Mouse (Mus musculus): ENCODE results near the gene Mpi. TPM values are rescaled to one million over a fixed set of nuclear protein-coding genes. Genes with fewer than 3 reads are reported as not detected.

Gene Mpi
- polyA plus RNA-seq, 1 experiment from 2014 or later = 8.2 TPM

GRCm38 (mm10) chr9:57549186-57549585 is 3.4 kb downstream of the Mpi start:
- Histone ChIP-seq H3K4me1 (ENCODE audit: insufficient read depth) (peaks cover 12% of the 10 kb centered on the region), H3K4me2 (ENCODE audit: low read depth, low read length) (no peak overlapping the region), H3K27me3 (ENCODE audit: insufficient read depth, low read length) (no peaks in the 10 kb centered on the region), H3K9ac (replicated peaks) (no peak overlapping the region), H3K36me3 (replicated peaks; ENCODE audit: insufficient read depth, low read length) (peaks cover 21% of the 10 kb centered on the region), H3K27ac (ENCODE audit: low read depth) (no peak overlapping the region), H3K4me3 (ENCODE audit: low read depth, low read length) (no peak overlapping the region), H3K9me3 (ENCODE audit: low read length) (no peaks in the 10 kb centered on the region)
- DNase-seq (no peak), ATAC-seq (no peak)
- 86% methylated on average over 4 of the region's 4 CpGs for WGBS (ENCODE audit: insufficient replicate concordance)
- TF ChIP-seq CTCF (IDR thresholded peaks at IDR 0.05; ENCODE audit: low read depth) = no peak
- no peak for TF ChIP-seq EP300 (IDR thresholded peaks at IDR 0.05; ENCODE audit: low read depth)

GRCm38 (mm10) chr9:57547869-57548268 is 4.7 kb downstream of the Mpi start:
- H3K9me3 ChIP-seq (ENCODE audit: low read length) = no peaks in the 10 kb centered on the region
- H3K4me3 ChIP-seq (ENCODE audit: low read depth, low read length) = no peak overlapping the region
- no peak for DNase-seq
- no peak overlapping the region for H3K27ac ChIP-seq (ENCODE audit: low read depth)
- peaks cover 28% of the 10 kb centered on the region for H3K36me3 ChIP-seq (replicated peaks; ENCODE audit: insufficient read depth, low read length)
- H3K4me2 ChIP-seq (ENCODE audit: low read depth, low read length) = no peak overlapping the region
- no peak overlapping the region for H3K9ac ChIP-seq (replicated peaks)
- no peaks in the 10 kb centered on the region for H3K27me3 ChIP-seq (ENCODE audit: insufficient read depth, low read length)
- no peak for ATAC-seq
- TF ChIP-seq CTCF (IDR thresholded peaks at IDR 0.05; ENCODE audit: low read depth) (no peak), EP300 (IDR thresholded peaks at IDR 0.05; ENCODE audit: low read depth) (no peak)
- WGBS (ENCODE audit: insufficient replicate concordance) = 80% methylated on average over 11 of the region's 11 CpGs
- peaks cover 12% of the 10 kb centered on the region for H3K4me1 ChIP-seq (ENCODE audit: insufficient read depth)

DNA sequence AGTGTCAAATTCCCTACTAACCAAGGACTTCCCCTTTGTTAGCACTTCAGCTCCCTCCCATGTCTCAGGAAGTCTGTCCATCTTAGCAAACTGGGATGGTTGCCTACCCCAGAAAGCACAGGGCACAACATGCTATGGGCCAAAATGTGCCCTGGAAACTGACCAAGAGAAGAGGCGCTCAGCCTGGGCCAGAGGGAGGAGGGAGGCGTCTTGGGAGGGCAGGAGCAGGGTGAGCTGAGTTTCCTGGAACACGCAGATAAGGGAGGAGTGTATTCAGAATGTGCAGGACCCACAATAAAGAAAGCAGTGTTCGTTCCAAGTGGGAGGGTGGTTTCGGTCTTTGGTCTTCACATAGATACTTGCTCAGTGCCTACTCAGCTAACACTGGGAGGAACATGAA is 5.3 kb downstream of the Mpi start:
- Histone ChIP-seq H3K36me3 (replicated peaks; ENCODE audit: insufficient read depth, low read length) (peaks cover 34% of the 10 kb centered on the region), H3K27ac (ENCODE audit: low read depth) (no peak overlapping the region), H3K27me3 (ENCODE audit: insufficient read depth, low read length) (no peaks in the 10 kb centered on the region), H3K9ac (replicated peaks) (no peak overlapping the region; the same call in 1 of the 2 replicates), H3K4me1 (ENCODE audit: insufficient read depth) (peaks cover 12% of the 10 kb centered on the region), H3K4me2 (ENCODE audit: low read depth, low read length) (no peak overlapping the region), H3K4me3 (ENCODE audit: low read depth, low read length) (no peak overlapping the region), H3K9me3 (ENCODE audit: low read length) (no peaks in the 10 kb centered on the region)
- ATAC-seq = peak; percentile 25; the same call in 1 of the 2 replicates
- WGBS (ENCODE audit: insufficient replicate concordance) = 53% methylated on average over 5 of the region's 5 CpGs
- no peak for DNase-seq
- TF ChIP-seq CTCF (IDR thresholded peaks at IDR 0.05; ENCODE audit: low read depth) (no peak), EP300 (IDR thresholded peaks at IDR 0.05; ENCODE audit: low read depth) (no peak)

- ATAC-seq = no peak
- Histone ChIP-seq H3K27ac (ENCODE audit: low read depth) (no peak overlapping the region), H3K4me2 (ENCODE audit: low read depth, low read length) (no peak overlapping the region), H3K27me3 (ENCODE audit: insufficient read depth, low read length) (no peaks in the 10 kb centered on the region), H3K4me3 (ENCODE audit: low read depth, low read length) (no peak overlapping the region), H3K9me3 (ENCODE audit: low read length) (no peaks in the 10 kb centered on the region), H3K4me1 (ENCODE audit: insufficient read depth) (peaks cover 8% of the 10 kb centered on the region), H3K36me3 (replicated peaks; ENCODE audit: insufficient read depth, low read length) (peaks cover 54% of the 10 kb centered on the region), H3K9ac (replicated peaks) (no peak overlapping the region)
- DNase-seq = no peak
- 77% methylated on average over 3 of the region's 3 CpGs for WGBS (ENCODE audit: insufficient replicate concordance)
- TF ChIP-seq EP300 (IDR thresholded peaks at IDR 0.05; ENCODE audit: low read depth) (no peak), CTCF (IDR thresholded peaks at IDR 0.05; ENCODE audit: low read depth) (no peak)
Observed at GRCm38 (mm10) chr9:57543951-57544350, 8.6 kb downstream of the Mpi start.

DNA sequence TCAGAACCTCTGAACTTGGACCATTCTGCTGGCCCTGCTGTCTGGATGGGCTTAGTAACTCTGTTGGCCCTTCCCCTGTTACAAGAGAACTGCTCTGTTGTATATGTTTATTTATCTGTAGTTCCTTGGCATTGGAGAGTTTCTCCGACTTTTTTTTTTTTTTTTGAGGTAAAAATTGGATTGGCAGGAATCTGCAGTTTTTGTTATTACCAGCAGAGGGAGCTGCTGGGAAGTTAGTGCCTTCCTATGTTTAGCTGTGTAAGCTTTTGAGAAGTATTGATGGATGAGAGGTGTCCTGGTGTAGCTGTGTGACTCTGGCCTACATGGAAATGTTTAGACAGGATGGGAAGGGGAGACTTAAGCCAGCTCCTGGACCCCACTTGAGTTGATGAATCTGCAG is 11.3 kb downstream of the Mpi start:
- Histone ChIP-seq H3K9me3 (ENCODE audit: low read length) (no peaks in the 10 kb centered on the region), H3K27ac (ENCODE audit: low read depth) (no peak overlapping the region), H3K4me2 (ENCODE audit: low read depth, low read length) (no peak overlapping the region), H3K36me3 (replicated peaks; ENCODE audit: insufficient read depth, low read length) (peaks cover 49% of the 10 kb centered on the region), H3K9ac (replicated peaks) (no peak overlapping the region), H3K27me3 (ENCODE audit: insufficient read depth, low read length) (no peaks in the 10 kb centered on the region), H3K4me3 (ENCODE audit: low read depth, low read length) (no peak overlapping the region), H3K4me1 (ENCODE audit: insufficient read depth) (peaks cover 12% of the 10 kb centered on the region)
- 4% methylated on average over 1 of the region's 1 CpGs for WGBS (ENCODE audit: insufficient replicate concordance)
- TF ChIP-seq CTCF (IDR thresholded peaks at IDR 0.05; ENCODE audit: low read depth) (peak; percentile 83), EP300 (IDR thresholded peaks at IDR 0.05; ENCODE audit: low read depth) (no peak)
- peak; percentile 57 for DNase-seq
- ATAC-seq = no peak

GRCm38 (mm10) chr9:57539550-57539949 is 13.0 kb downstream of the Mpi start:
- 87% methylated on average over 2 of the region's 2 CpGs for WGBS (ENCODE audit: insufficient replicate concordance)
- ATAC-seq (no peak), DNase-seq (no peak)
- Histone ChIP-seq H3K9me3 (ENCODE audit: low read length) (no peaks in the 10 kb centered on the region), H3K4me3 (ENCODE audit: low read depth, low read length) (no peak overlapping the region), H3K4me1 (ENCODE audit: insufficient read depth) (peaks cover 12% of the 10 kb centered on the region), H3K9ac (replicated peaks) (no peak overlapping the region), H3K36me3 (replicated peaks; ENCODE audit: insufficient read depth, low read length) (peaks cover 39% of the 10 kb centered on the region), H3K27ac (ENCODE audit: low read depth) (no peak overlapping the region), H3K4me2 (ENCODE audit: low read depth, low read length) (no peak overlapping the region), H3K27me3 (ENCODE audit: insufficient read depth, low read length) (no peaks in the 10 kb centered on the region)
- TF ChIP-seq CTCF (IDR thresholded peaks at IDR 0.05; ENCODE audit: low read depth) = no peak
- no peak for TF ChIP-seq EP300 (IDR thresholded peaks at IDR 0.05; ENCODE audit: low read depth)

- peaks cover 45% of the 10 kb centered on the region for H3K36me3 ChIP-seq (replicated peaks; ENCODE audit: insufficient read depth, low read length)
- ATAC-seq = peak; percentile 47
- H3K27me3 ChIP-seq (ENCODE audit: insufficient read depth, low read length) = no peaks in the 10 kb centered on the region
- WGBS (ENCODE audit: insufficient replicate concordance) = under 1% methylated on average over 24 of the region's 24 CpGs
- TF ChIP-seq CTCF (IDR thresholded peaks at IDR 0.05; ENCODE audit: low read depth) = no peak
- no peak for TF ChIP-seq EP300 (IDR thresholded peaks at IDR 0.05; ENCODE audit: low read depth)
- peak overlapping the region; percentile 84 for H3K4me3 ChIP-seq (ENCODE audit: low read depth, low read length)
- H3K27ac ChIP-seq (ENCODE audit: low read depth) = peak overlapping the region; percentile 84
- DNase-seq = no peak
- peak overlapping the region; percentile 82 for H3K4me2 ChIP-seq (ENCODE audit: low read depth, low read length)
- H3K9ac ChIP-seq (replicated peaks) = peak overlapping the region; percentile 79
- H3K9me3 ChIP-seq (ENCODE audit: low read length) = no peaks in the 10 kb centered on the region
- peaks cover 12% of the 10 kb centered on the region for H3K4me1 ChIP-seq (ENCODE audit: insufficient read depth)
Observed at GRCm38 (mm10) chr9:57537728-57538181, 14.8 kb downstream of the Mpi start.

Data from liver, postnatal 0 days (tissue).